20 mouse cellular contexts compared by ENCODE assay signal in the genomic region with DNA sequence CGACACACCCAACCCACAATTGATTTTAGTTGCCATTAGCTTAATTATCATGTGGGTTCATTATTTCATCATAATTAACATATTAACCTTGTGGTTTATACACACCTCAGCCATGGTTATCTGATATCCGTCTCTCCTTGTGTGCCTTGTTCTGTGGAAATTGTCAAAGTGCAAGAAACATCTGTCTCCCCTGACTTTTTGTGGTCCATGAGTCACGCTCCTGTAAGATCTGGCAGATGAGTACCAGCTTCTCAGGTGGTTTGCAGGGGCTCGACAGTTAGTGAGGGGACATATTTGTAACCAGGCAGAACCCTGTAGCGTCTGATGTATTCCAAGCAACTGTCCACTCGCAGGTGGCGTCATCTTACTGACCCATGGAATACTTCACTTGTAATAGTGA.
DNase-seq lines count a peak whose midpoint lies in the region; ATAC-seq and TF ChIP-seq lines count a peak whose summit lies in the region.
"Had no signal": no experiment of that assay in that cellular context is flagged by ENCODE, and none has a peak within 500 bp of the region (broad histone marks: within the 10 kb centered on the region; RNA-seq: fewer than 3 reads in every experiment).

No protein-coding gene starts in this region.

- no peaks in the 10 kb centered on the region for H3K27me3 ChIP-seq in lung, embryonic 14.5 days (ENCODE audit: insufficient read depth, low read length)
- no peaks in the 10 kb centered on the region for H3K27me3 ChIP-seq in heart, embryonic 10.5 days (ENCODE audit: insufficient read depth, poor library complexity, severe bottlenecking)
- H3K27me3 ChIP-seq: embryonic facial prominence, embryonic 13.5 days; forebrain, embryonic 12.5 days; heart, embryonic 12.5 days; hindbrain, embryonic 15.5 days; Patski had no signal

- H3K9me3 ChIP-seq in lung, embryonic 14.5 days (ENCODE audit: low read depth, low read length): no peaks in the 10 kb centered on the region
- H3K9me3 ChIP-seq in heart, embryonic 10.5 days: no peaks in the 10 kb centered on the region
- H3K9me3 ChIP-seq: embryonic facial prominence, embryonic 13.5 days; forebrain, embryonic 12.5 days; heart, embryonic 12.5 days; hindbrain, embryonic 15.5 days had no signal

- no peak for DNase-seq in lung, embryonic 14.5 days
- DNase-seq in lung, postnatal 36 days: no peak
- DNase-seq in thymus, postnatal 25 days: peak; percentile 9
- no peak for DNase-seq in thymus, postnatal 36 days
- peak; percentile 5 for DNase-seq in induced T-regulatory cell, adult 2 months (ENCODE audit: low read depth)
- no peak for DNase-seq in heart, embryonic 10.5 days (ENCODE audit: low spot score)
- DNase-seq: adrenal gland, adult 2 months; adrenal gland, postnatal 25 days; B cell, adult 2 months; cerebellum, adult 18-20 months; cerebellum, adult 9-11 months; cerebellum, postnatal 36 days; gastrocnemius, postnatal 10 days; heart, adult 2 months had no signal

- no peaks in the 10 kb centered on the region for H3K36me3 ChIP-seq in lung, embryonic 14.5 days (ENCODE audit: insufficient read depth)
- no peaks in the 10 kb centered on the region for H3K36me3 ChIP-seq in heart, embryonic 10.5 days
- H3K36me3 ChIP-seq: embryonic facial prominence, embryonic 13.5 days; forebrain, embryonic 12.5 days; heart, embryonic 12.5 days; hindbrain, embryonic 15.5 days had no signal

- peaks cover 18% of the 10 kb centered on the region; the same call in 1 of the 2 replicates for H3K4me1 ChIP-seq in lung, embryonic 14.5 days (ENCODE audit: insufficient read depth)
- peaks cover 10% of the 10 kb centered on the region for H3K4me1 ChIP-seq in heart, embryonic 10.5 days

- ATAC-seq in lung, embryonic 14.5 days (ENCODE audit: insufficient read depth): no peak
- ATAC-seq: inflammation-experienced regulatory T-cells, adult 6 months; Patski had no signal

- WGBS in lung, embryonic 14.5 days: 73% methylated on average over 7 of the region's 7 CpGs
- 83% methylated on average over 7 of the region's 7 CpGs for WGBS in heart, embryonic 10.5 days

- no peak overlapping the region for H3K9ac ChIP-seq in lung, embryonic 14.5 days
- H3K9ac ChIP-seq: embryonic facial prominence, embryonic 13.5 days; forebrain, embryonic 12.5 days; heart, embryonic 12.5 days; hindbrain, embryonic 15.5 days had no signal

- no peak for TF ChIP-seq CTCF in lung, embryonic 14.5 days (IDR thresholded peaks at IDR 0.05; ENCODE audit: low read depth)

- no peak overlapping the region for H3K4me3 ChIP-seq in lung, embryonic 14.5 days (ENCODE audit: low read depth, low read length)
- H3K4me3 ChIP-seq in heart, embryonic 10.5 days: no peak overlapping the region
- H3K4me3 ChIP-seq: embryonic facial prominence, embryonic 13.5 days; forebrain, embryonic 12.5 days; heart, adult 2 months; heart, embryonic 12.5 days; hindbrain, embryonic 15.5 days had no signal

- H3K4me2 ChIP-seq in lung, embryonic 14.5 days: no peak overlapping the region
- H3K4me2 ChIP-seq: embryonic facial prominence, embryonic 13.5 days; forebrain, embryonic 12.5 days; heart, embryonic 12.5 days; hindbrain, embryonic 15.5 days had no signal

- 0 out of 2 replicates have a peak overlapping the region, but pooled peaks have one; percentile 18 for H3K27ac ChIP-seq in lung, embryonic 14.5 days (ENCODE audit: low read depth)
- no peak overlapping the region for H3K27ac ChIP-seq in heart, embryonic 10.5 days
- H3K27ac ChIP-seq: embryonic facial prominence, embryonic 13.5 days; heart, adult 2 months had no signal

Comparison
In these comparisons a context has a peak if more than half of its experiments do, and no peak if none do; other contexts are left out.
1. DNase-seq: peak in thymus, postnatal 25 days (single experiment) and induced T-regulatory cell, adult 2 months (single experiment); none in lung, embryonic 14.5 days (single experiment), lung, postnatal 36 days (single experiment), thymus, postnatal 36 days (0 of 2) and heart, embryonic 10.5 days (single experiment).